9 mouse cellular contexts compared by ENCODE assay signal in the genomic region with DNA sequence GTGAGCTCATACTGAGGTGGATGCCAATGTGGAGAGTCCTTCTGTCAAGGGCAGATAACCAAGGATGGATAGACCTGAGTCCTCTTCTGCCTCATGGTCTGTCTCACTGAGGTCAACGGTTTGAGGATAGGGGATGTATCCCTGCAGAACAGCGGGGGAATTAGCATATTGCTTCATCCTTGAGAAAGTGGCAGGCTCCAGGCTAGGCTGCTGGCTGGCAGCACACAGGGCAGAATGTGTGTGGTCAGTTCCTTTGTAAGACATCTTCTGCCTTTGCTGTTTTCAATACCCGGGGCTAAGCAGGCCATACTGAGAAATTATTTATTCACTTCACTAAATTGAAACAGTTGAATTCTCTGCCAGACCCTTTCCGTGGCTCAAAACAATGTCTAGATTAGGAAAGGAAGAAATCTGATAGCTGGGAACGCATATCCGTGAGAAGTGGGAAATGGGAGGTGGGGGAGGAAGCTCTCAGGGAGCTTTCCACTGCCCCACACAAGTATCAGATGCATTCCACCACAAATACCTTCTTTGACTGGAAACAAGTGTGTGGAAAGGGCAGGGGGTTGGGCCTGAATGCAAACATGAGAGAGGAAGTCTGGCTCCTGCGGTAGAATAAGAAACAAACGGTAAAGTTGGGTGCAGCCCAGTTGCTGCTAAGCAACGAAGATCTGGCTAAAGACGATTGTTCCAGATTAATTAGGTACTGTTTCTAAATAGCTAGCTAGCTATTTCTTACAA. TPM values are rescaled to one million over a fixed set of nuclear protein-coding genes. Genes with fewer than 3 reads are reported as not detected.
DNase-seq lines count a peak whose midpoint lies in the region; ATAC-seq and TF ChIP-seq lines count a peak whose summit lies in the region.
"Had no signal": no experiment of that assay in that cellular context is flagged by ENCODE, and none has a peak within 500 bp of the region (broad histone marks: within the 10 kb centered on the region; RNA-seq: fewer than 3 reads in every experiment).

No protein-coding gene starts in this region.

- H3K9me3 ChIP-seq in limb, embryonic 14.5 days (ENCODE audit: control insufficient read depth, low read length): no peaks in the 10 kb centered on the region
- no peaks in the 10 kb centered on the region for H3K9me3 ChIP-seq in stomach, embryonic 14.5 days (ENCODE audit: control insufficient read depth, low read depth, low read length)
- H3K9me3 ChIP-seq: neural tube, embryonic 12.5 days had no signal

- DNase-seq in right cerebral cortex, postnatal 25 days: peak; percentile 44
- DNase-seq in right cerebral cortex, adult 18-20 months: no peak
- DNase-seq in heart, adult 2 months: peak in 1 of 2 experiments; percentile 33
- peak; percentile 45 for DNase-seq in limb, embryonic 14.5 days (ENCODE audit: low spot score)
- DNase-seq in spleen, adult 18-20 months: no peak
- no peak for DNase-seq in embryo, embryonic 9.5 days (ENCODE audit: extremely low spot score)
- no peak for DNase-seq in kidney, postnatal 25 days

- H3K4me2 ChIP-seq in limb, embryonic 14.5 days (replicated peaks; ENCODE audit: low read depth, low read length, severe bottlenecking): no peak overlapping the region
- H3K4me2 ChIP-seq in stomach, embryonic 14.5 days (replicated peaks; ENCODE audit: low read depth, low read length): no peak overlapping the region; the same call in 1 of the 2 replicates
- H3K4me2 ChIP-seq: neural tube, embryonic 12.5 days had no signal

- no peak overlapping the region for H3K4me3 ChIP-seq in heart, adult 2 months
- H3K4me3 ChIP-seq in limb, embryonic 14.5 days (replicated peaks; ENCODE audit: low read length): no peak overlapping the region
- H3K4me3 ChIP-seq in stomach, embryonic 14.5 days (ENCODE audit: low read depth, low read length): no peak overlapping the region
- H3K4me3 ChIP-seq: neural tube, embryonic 12.5 days had no signal

- intact Hi-C loops in heart, adult 2 months (cut with DNase I): no loop called here

- peak overlapping the region; percentile 60 for H3K27ac ChIP-seq in heart, adult 2 months
- peak overlapping the region; percentile 21 for H3K27ac ChIP-seq in limb, embryonic 14.5 days (replicated peaks; ENCODE audit: low read depth, low read length)
- H3K27ac ChIP-seq in stomach, embryonic 14.5 days (ENCODE audit: low read length): peak overlapping the region; percentile 76; the same call in 1 of the 2 replicates
- H3K27ac ChIP-seq: neural tube, embryonic 12.5 days had no signal

- no peaks in the 10 kb centered on the region for H3K79me2 ChIP-seq in heart, adult 2 months (replicated peaks; ENCODE audit: control insufficient read depth, insufficient read depth, low read length)

- no peak for TF ChIP-seq CTCF in heart, adult 2 months (IDR thresholded peaks at IDR 0.05)

- H3K4me1 ChIP-seq in heart, adult 2 months (ENCODE audit: control insufficient read depth, insufficient read depth, low read length): peaks cover 7% of the 10 kb centered on the region
- H3K4me1 ChIP-seq in limb, embryonic 14.5 days (ENCODE audit: control insufficient read depth, insufficient read depth, low read length): peaks cover 12% of the 10 kb centered on the region
- peaks cover 12% of the 10 kb centered on the region for H3K4me1 ChIP-seq in stomach, embryonic 14.5 days (ENCODE audit: control insufficient read depth, insufficient read depth, low read length)

- no peak for TF ChIP-seq POLR2A in heart, adult 2 months (IDR thresholded peaks at IDR 0.05; ENCODE audit: insufficient read depth, low read depth, low read length)
- no peak for TF ChIP-seq POLR2A in limb, embryonic 14.5 days (IDR thresholded peaks at IDR 0.05; ENCODE audit: borderline replicate concordance, extremely low read depth, insufficient read depth, insufficient read length)

- no peaks in the 10 kb centered on the region for H3K36me3 ChIP-seq in heart, adult 2 months (ENCODE audit: control insufficient read depth, insufficient read depth, low read length)
- H3K36me3 ChIP-seq in limb, embryonic 14.5 days (ENCODE audit: control insufficient read depth, insufficient read depth, low read length): no peaks in the 10 kb centered on the region
- H3K36me3 ChIP-seq in stomach, embryonic 14.5 days (ENCODE audit: control insufficient read depth, insufficient read depth, low read length): no peaks in the 10 kb centered on the region
- H3K36me3 ChIP-seq: neural tube, embryonic 12.5 days had no signal

- no peak for TF ChIP-seq EP300 in heart, adult 2 months (IDR thresholded peaks at IDR 0.05; ENCODE audit: insufficient read depth, low read depth, low read length)

- ATAC-seq in limb, embryonic 14.5 days (ENCODE audit: low FRiP score, low read depth): peak; percentile 68
- peak; percentile 53; the same call in 1 of the 2 replicates for ATAC-seq in stomach, embryonic 14.5 days (ENCODE audit: insufficient number of reproducible peaks, insufficient read depth, low FRiP score, low read depth)

- WGBS in heart, adult 2 months: 22% methylated on average over 10 of the region's 10 CpGs
- 29% methylated on average over 10 of the region's 10 CpGs for WGBS in limb, embryonic 14.5 days
- WGBS in stomach, embryonic 14.5 days: 9% methylated on average over 10 of the region's 10 CpGs

- H3K9ac ChIP-seq in heart, adult 2 months (ENCODE audit: low read depth, low read length): no peak overlapping the region
- no peak overlapping the region for H3K9ac ChIP-seq in limb, embryonic 14.5 days (ENCODE audit: low read depth, low read length, severe bottlenecking)
- no peak overlapping the region for H3K9ac ChIP-seq in stomach, embryonic 14.5 days (replicated peaks; ENCODE audit: low read depth, low read length)
- H3K9ac ChIP-seq: neural tube, embryonic 12.5 days had no signal

- no peaks in the 10 kb centered on the region for H3K27me3 ChIP-seq in heart, adult 2 months (ENCODE audit: control insufficient read depth, insufficient read depth, low read length)
- H3K27me3 ChIP-seq in limb, embryonic 14.5 days (ENCODE audit: control insufficient read depth, insufficient read depth, low read length): no peaks in the 10 kb centered on the region
- no peaks in the 10 kb centered on the region for H3K27me3 ChIP-seq in stomach, embryonic 14.5 days (ENCODE audit: control insufficient read depth, insufficient read depth, low read length)
- H3K27me3 ChIP-seq: neural tube, embryonic 12.5 days had no signal

RNA-seq across cellular contexts. Expression of gene Optc, which starts 44.4 kb away (rescaled TPM):
- total RNA-seq in heart, adult 2 months (2021): under 1 TPM; 0.34 to 0.36 TPM
- 1.00 and 2.4 TPM in 2 replicates for polyA plus RNA-seq in heart, adult 2 months (2012; rRNA removed)
- polyA plus RNA-seq in limb, embryonic 14.5 days (2012; rRNA removed): 2.4 and 3.7 TPM in 2 replicates
- polyA plus RNA-seq in limb, embryonic 14.5 days (2014; fragmentation: Nextera tagmentation; extraction: Ambion mirVana): 1.0 and 1.1 TPM in 2 replicates
- polyA plus RNA-seq in stomach, embryonic 14.5 days (2014; fragmentation: Nextera tagmentation; extraction: Ambion mirVana): 1.8 and 2.1 TPM in 2 replicates

RNA-seq across cellular contexts. Expression of gene Prelp, which starts 57.8 kb away (rescaled TPM):
- total RNA-seq in heart, adult 2 months (2021): 10 to 100 TPM; 29.0 to 34.4 TPM
- 52.1 and 58.5 TPM in 2 replicates for polyA plus RNA-seq in heart, adult 2 months (2012; rRNA removed)
- polyA plus RNA-seq in limb, embryonic 14.5 days (2012; rRNA removed): 24.5 and 30.3 TPM in 2 replicates
- polyA plus RNA-seq in limb, embryonic 14.5 days (2014; fragmentation: Nextera tagmentation; extraction: Ambion mirVana): 13.9 TPM in 2 replicates
- 0.91 and 1.6 TPM in 2 replicates for polyA plus RNA-seq in stomach, embryonic 14.5 days (2014; fragmentation: Nextera tagmentation; extraction: Ambion mirVana)

Comparison
In these comparisons a context has a peak if more than half of its experiments do, and no peak if none do; other contexts are left out.
1. DNase-seq: peak in right cerebral cortex, postnatal 25 days (single experiment) and limb, embryonic 14.5 days (single experiment); none in right cerebral cortex, adult 18-20 months (single experiment), spleen, adult 18-20 months (0 of 2), embryo, embryonic 9.5 days (single experiment) and kidney, postnatal 25 days (0 of 2).
2. H3K27ac ChIP-seq: peak in every context shown above with its lines; median percentile 76 in stomach, embryonic 14.5 days; 60 in heart, adult 2 months; 21 in limb, embryonic 14.5 days.